Mouse (Mus musculus) intestine, embryonic 14.5 days (tissue): ENCODE results near the gene Psme3. TPM values are rescaled to one million over a fixed set of nuclear protein-coding genes. Genes with fewer than 3 reads are reported as not detected.
"Not testable (repeated sequence)": the region's sequence is repeated elsewhere in the genome, so short reads cannot be mapped to it uniquely, and the experiment has no call there.

ENCODE experiments used
- ATAC-seq: fragments of 200-750 bp; cut with Nextera tagmentation; replicated peaks from 2 replicates; pipeline ENCODE4 v1.8.0; 2017; ENCODE audit warnings: low read depth, moderate number of reproducible peaks, moderate TSS enrichment, moderate library complexity; ENCODE audit not compliant: low FRiP score, low TSS enrichment
- DNase-seq: peaks from one replicate; pipeline ENCODE4 v3.0.0-alpha.2; 2018; ENCODE audit warnings: low spot score
- H3K27ac ChIP-seq: fragments of 300-500 bp; sonication (generic); 2 replicates; pipeline ENCODE4 v1.5.1; 2014; ENCODE audit warnings: low read depth, mild to moderate bottlenecking, control low read depth
- H3K27me3 ChIP-seq: fragments of 300-500 bp; sonication (generic); replicated peaks from 2 replicates; pipeline ENCODE4 v1.6.1; 2014; ENCODE audit warnings: low read length, control low read depth; ENCODE audit not compliant: control insufficient read depth, insufficient read depth
- H3K36me3 ChIP-seq: fragments of 300-500 bp; sonication (generic); 2 replicates; pipeline ENCODE4 v1.6.1; 2014; ENCODE audit warnings: low read length, control low read depth; ENCODE audit not compliant: control insufficient read depth, insufficient read depth
- H3K4me1 ChIP-seq: fragments of 300-500 bp; sonication (generic); replicated peaks from 2 replicates; pipeline ENCODE4 v1.6.1; 2014; ENCODE audit warnings: low read length, control low read depth, mixed read lengths; ENCODE audit not compliant: control insufficient read depth, insufficient read depth
- H3K4me2 ChIP-seq: fragments of 300-500 bp; sonication (generic); 2 replicates; pipeline ENCODE4 v1.6.1; 2014; ENCODE audit warnings: low read length
- H3K4me3 ChIP-seq: fragments of 300-500 bp; sonication (generic); 2 replicates; pipeline ENCODE4 v1.5.1; 2014; ENCODE audit warnings: low read depth, low read length, control low read depth, mixed read lengths
- H3K9ac ChIP-seq: fragments of 300-500 bp; sonication (generic); 2 replicates; pipeline ENCODE4 v1.6.1; 2014; ENCODE audit warnings: mild to moderate bottlenecking, low read length
- H3K9me3 ChIP-seq: fragments of 300-500 bp; sonication (generic); 2 replicates; pipeline ENCODE4 v1.6.1; 2016; ENCODE audit warnings: low read length, control low read depth; ENCODE audit not compliant: control insufficient read depth
- WGBS: fragments of 180-500 bp; shearing (Covaris S2); extraction: QIAGEN DNeasy Blood & Tissue Kit; methylation state at CpG from one replicate; pipeline ENCODE4 v1.1.7; 2014; 5-methylcytosine and 5-hydroxymethylcytosine counted together
- polyA plus RNA-seq: library from polyadenylated mRNA; unstranded; fragments of >200 nt; fragmentation: Nextera tagmentation; extraction: Ambion mirVana; gene quantifications from 2 replicates; pipeline ENCODE4 v1.2.1, GENCODE M21; 2014

The Psme3 gene
- polyA plus RNA-seq, 1 experiment from 2014 or later, result 118 TPM

GRCm38 (mm10) chr11:101324763-101325162 lies 8.8 kb downstream of the Psme3 start, which contains the start of gene Aoc2:
Aoc2 (plus strand) TSS chr11:101325063.
- Histone ChIP-seq H3K27me3 (no peaks in the 10 kb centered on the region), H3K27ac (no peak within 1 kb of the TSS), H3K4me1 (no peaks in the 10 kb centered on the region), H3K9me3 (no peaks in the 10 kb centered on the region), H3K4me3 (no peak within 1 kb of the TSS), H3K36me3 (peaks cover 67% of the 10 kb centered on the region), H3K4me2 (no peak within 1 kb of the TSS), H3K9ac (no peak within 1 kb of the TSS)
- 79% methylated on average over 5 of the region's 5 CpGs for WGBS
- ATAC-seq (no peak), DNase-seq (no peak)

- WGBS, result 95% methylated on average over 11 of the region's 11 CpGs
- peaks cover 63% of the 10 kb centered on the region for H3K36me3 ChIP-seq
Observed at GRCm38 (mm10) chr11:101325201-101325600, 9.2 kb downstream of the Psme3 start.

GRCm38 (mm10) chr11:101326147-101326546 lies 10.1 kb downstream of the Psme3 start:
- Histone ChIP-seq H3K4me1 (no peaks in the 10 kb centered on the region), H3K27ac (no peak overlapping the region), H3K36me3 (peaks cover 53% of the 10 kb centered on the region), H3K4me2 (no peak overlapping the region), H3K9me3 (no peaks in the 10 kb centered on the region), H3K27me3 (no peaks in the 10 kb centered on the region), H3K9ac (no peak overlapping the region), H3K4me3 (no peak overlapping the region)
- ATAC-seq (no peak), DNase-seq (no peak)
- WGBS, result 87% methylated on average over 11 of the region's 11 CpGs

More at GRCm38 (mm10) chr11:101325201-101325600, 9.2 kb downstream of the Psme3 start:
- not testable (repeated sequence) for DNase-seq, H3K27me3 ChIP-seq, H3K9ac ChIP-seq, H3K4me2 ChIP-seq, ATAC-seq, H3K4me1 ChIP-seq, H3K9me3 ChIP-seq, H3K27ac ChIP-seq, H3K4me3 ChIP-seq

- DNase-seq, result no peak
- no peak overlapping the region for H3K27ac ChIP-seq
- H3K9ac ChIP-seq, result no peak overlapping the region
- H3K36me3 ChIP-seq, result peaks cover 42% of the 10 kb centered on the region
- no peaks in the 10 kb centered on the region for H3K27me3 ChIP-seq
- no peak for ATAC-seq
- no peaks in the 10 kb centered on the region for H3K4me1 ChIP-seq
- H3K4me3 ChIP-seq, result no peak overlapping the region
- H3K4me2 ChIP-seq, result no peak overlapping the region
- 43% methylated on average over 3 of the region's 3 CpGs for WGBS
- H3K9me3 ChIP-seq, result no peaks in the 10 kb centered on the region
Observed at GRCm38 (mm10) chr11:101327311-101327710, 11.3 kb downstream of the Psme3 start.

GRCm38 (mm10) chr11:101328941-101329635 lies 13.1 kb downstream of the Psme3 start:
- no peak overlapping the region for H3K27ac ChIP-seq
- WGBS, result 82% methylated on average over 6 of the region's 6 CpGs

GRCm38 (mm10) chr11:101330371-101330924 lies 14.4 kb downstream of the Psme3 start, which contains the start of gene Aoc3:
Aoc3 (plus strand) TSS chr11:101330605.
- no peak within 1 kb of the TSS for H3K27ac ChIP-seq

More at GRCm38 (mm10) chr11:101328941-101329635, 13.1 kb downstream of the Psme3 start:
- H3K4me1 ChIP-seq, result no peaks in the 10 kb centered on the region
- no peak overlapping the region for H3K9ac ChIP-seq
- H3K9me3 ChIP-seq, result no peaks in the 10 kb centered on the region
- no peak overlapping the region for H3K4me2 ChIP-seq
- no peak for DNase-seq
- no peak for ATAC-seq
- peaks cover 24% of the 10 kb centered on the region for H3K36me3 ChIP-seq
- no peaks in the 10 kb centered on the region for H3K27me3 ChIP-seq
- no peak overlapping the region for H3K4me3 ChIP-seq

GRCm38 (mm10) chr11:101330961-101331360 lies 14.9 kb downstream of the Psme3 start:
- H3K27me3 ChIP-seq, DNase-seq, ATAC-seq, H3K9ac ChIP-seq, H3K27ac ChIP-seq, H3K36me3 ChIP-seq, H3K4me3 ChIP-seq, H3K4me1 ChIP-seq, H3K9me3 ChIP-seq, H3K4me2 ChIP-seq: not testable (repeated sequence)
- WGBS, result 72% methylated on average over 6 of the region's 6 CpGs

More at GRCm38 (mm10) chr11:101330371-101330924, 14.4 kb downstream of the Psme3 start, which contains the start of gene Aoc3:
- Histone ChIP-seq H3K36me3 (peaks cover 10% of the 10 kb centered on the region), H3K4me1 (no peaks in the 10 kb centered on the region; the same call in 1 of the 2 replicates), H3K4me3 (no peak within 1 kb of the TSS), H3K9ac (no peak within 1 kb of the TSS), H3K27me3 (no peaks in the 10 kb centered on the region), H3K9me3 (no peaks in the 10 kb centered on the region), H3K4me2 (no peak within 1 kb of the TSS)
- WGBS, result 67% methylated on average over 7 of the region's 7 CpGs
- no peak for DNase-seq
- no peak for ATAC-seq

- Histone ChIP-seq H3K27ac (no peak overlapping the region), H3K36me3 (no peaks in the 10 kb centered on the region), H3K4me1 (peaks cover 9% of the 10 kb centered on the region), H3K27me3 (no peaks in the 10 kb centered on the region), H3K9me3 (no peaks in the 10 kb centered on the region), H3K4me3 (no peak overlapping the region), H3K9ac (no peak overlapping the region), H3K4me2 (no peak overlapping the region; the same call in 1 of the 2 replicates)
- 84% methylated on average over 3 of the region's 3 CpGs for WGBS
- no peak for ATAC-seq
- DNase-seq, result no peak
Observed at GRCm38 (mm10) chr11:101332537-101332936, 16.5 kb downstream of the Psme3 start.
